Mouse (Mus musculus) testis, postnatal 14 days (tissue): ENCODE data around the gene Krt39.
A peak's percentile ranks its signal among the peaks of the same experiment; 100 is the strongest.

Experiments
- DNase-seq: peaks from one replicate; pipeline ENCODE4 v3.0.0; 2021; ENCODE audit warnings: low spot score

Gene Krt39

DNA sequence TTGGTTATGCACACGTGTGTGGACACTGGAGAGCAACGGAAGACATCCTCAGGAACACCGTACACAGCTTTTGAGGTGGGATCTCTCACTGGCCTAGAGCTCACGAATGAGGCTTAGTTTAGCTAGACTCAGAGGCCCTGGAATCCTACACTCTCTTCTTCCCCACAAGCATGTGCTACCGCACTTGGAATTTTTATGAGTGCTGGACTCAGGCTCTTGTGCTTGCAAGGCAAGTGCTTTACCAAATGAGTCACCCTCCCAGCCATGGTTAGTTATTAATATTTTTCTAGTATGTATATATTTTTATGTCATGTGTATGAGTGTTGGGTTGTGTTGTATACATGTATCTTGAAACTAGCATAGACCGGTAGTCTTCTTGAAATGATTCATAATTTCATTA lies 49.2 kb downstream of the Krt39 start:
- no peak for DNase-seq

DNA sequence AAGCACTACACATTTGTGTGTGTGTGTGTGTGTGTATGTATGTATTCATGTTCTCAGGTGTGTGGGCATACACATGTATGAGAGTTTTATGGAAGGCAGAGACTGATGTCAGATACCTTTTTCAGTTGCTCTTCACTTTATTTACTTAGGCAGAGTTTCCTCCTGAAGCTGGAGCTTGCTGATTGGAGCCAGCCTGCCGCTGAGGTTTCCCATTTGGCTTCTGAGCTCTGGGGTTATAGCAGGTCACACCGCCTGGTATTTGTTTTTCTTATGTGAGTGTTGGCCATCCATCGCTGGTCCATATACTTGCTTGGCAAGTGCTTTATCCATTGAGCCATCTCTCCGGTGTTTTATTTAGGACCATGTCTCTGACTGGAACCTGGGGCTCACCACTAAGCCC lies 51.9 kb downstream of the Krt39 start:
- no peak for DNase-seq

DNA sequence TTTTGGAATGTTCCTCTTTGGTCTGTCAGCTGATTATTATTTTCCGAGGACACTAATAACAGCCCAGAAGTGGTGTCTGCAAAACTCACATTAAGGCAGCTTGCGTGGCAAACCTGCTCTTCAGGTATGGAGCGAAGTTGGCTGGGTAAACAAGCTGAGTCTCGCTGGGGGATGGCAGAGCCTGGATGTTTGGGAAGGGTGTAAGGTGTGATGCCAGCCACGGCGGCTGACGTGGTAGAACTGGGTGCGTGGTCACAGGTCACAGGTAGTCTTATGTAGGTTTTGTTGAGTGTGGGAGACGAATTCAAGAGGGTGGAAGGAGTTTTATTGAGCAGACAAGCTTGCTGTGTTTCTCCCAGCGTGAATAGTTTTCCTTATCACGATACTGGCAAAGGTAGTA lies 52.6 kb downstream of the Krt39 start:
- no peak for DNase-seq

DNA sequence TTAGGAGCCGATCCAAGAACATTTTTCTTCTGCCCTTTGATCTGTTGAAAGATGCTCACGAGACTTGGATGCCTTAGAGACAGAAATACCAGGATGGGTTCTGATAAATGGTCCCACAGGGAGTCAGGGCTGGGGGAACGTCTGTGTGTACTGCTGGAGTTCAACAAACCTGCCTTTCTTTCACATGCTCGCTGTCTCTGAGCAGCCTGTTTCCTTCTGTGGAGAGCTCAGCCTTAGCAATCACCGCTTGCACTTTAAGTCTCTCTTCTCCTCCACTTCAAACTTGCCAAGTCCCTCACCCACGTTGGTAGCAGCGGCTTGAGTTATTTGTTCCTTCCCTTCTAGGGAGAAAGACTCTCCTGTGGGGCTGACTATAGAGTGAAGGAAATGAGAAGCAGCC lies 54.8 kb downstream of the Krt39 start:
- DNase-seq, result no peak

DNA sequence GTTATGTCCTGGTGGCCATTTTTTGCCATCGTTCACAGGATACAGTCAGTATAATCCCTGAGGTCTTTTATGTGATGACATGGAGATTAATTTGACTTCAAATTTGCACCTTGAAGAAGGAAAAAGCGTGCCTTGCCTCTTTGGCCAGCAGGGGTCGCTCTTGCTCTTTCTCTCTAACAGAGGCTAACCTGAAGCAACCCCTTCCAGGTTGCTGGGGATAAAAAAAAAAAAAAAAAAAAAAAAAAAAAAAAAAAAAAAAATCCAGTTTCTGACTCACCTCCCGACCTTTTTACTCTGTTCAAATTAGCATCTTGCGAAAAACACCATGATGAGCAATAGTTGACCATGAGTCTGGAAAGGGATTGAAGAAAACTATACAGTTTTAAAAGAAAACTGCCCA lies 56.3 kb downstream of the Krt39 start:
- DNase-seq, result peak; percentile 70
